Mouse (Mus musculus) testis, postnatal 10 days (tissue): ENCODE results near the gene Tmem229a.

Source experiments
- DNase-seq: peaks from one replicate; pipeline ENCODE4 v3.0.0; 2021; ENCODE audit warnings: low spot score

The Tmem229a gene

GRCm38 (mm10) chr6:24955946-24956585 is at the start of gene Tmem229a:
TSS of gene Tmem229a (minus strand) at chr6:24956297.
- peak; percentile 46 for DNase-seq

GRCm38 (mm10) chr6:24993754-24994153 is 37.7 kb upstream of the Tmem229a start:
- no peak for DNase-seq

- no peak for DNase-seq
Observed at GRCm38 (mm10) chr6:24989836-24990235, 33.7 kb upstream of the Tmem229a start.

GRCm38 (mm10) chr6:24976176-24976575 is 20.1 kb upstream of the Tmem229a start:
- DNase-seq, result no peak

GRCm38 (mm10) chr6:24968471-24969223 is 12.6 kb upstream of the Tmem229a start:
- no peak for DNase-seq

- no peak for DNase-seq
Observed at GRCm38 (mm10) chr6:24967726-24968125, 11.6 kb upstream of the Tmem229a start.

- no peak for DNase-seq
Observed at GRCm38 (mm10) chr6:24966010-24966682, 10.0 kb upstream of the Tmem229a start.

GRCm38 (mm10) chr6:24963754-24964153 is 7.7 kb upstream of the Tmem229a start:
- no peak for DNase-seq

GRCm38 (mm10) chr6:24956586-24956973 is 483 bp upstream of the Tmem229a start:
- DNase-seq, result no peak

- DNase-seq, result peak; percentile 54
Observed at GRCm38 (mm10) chr6:24955131-24955945, 759 bp downstream of the Tmem229a start.

GRCm38 (mm10) chr6:24954126-24954525 is 2.0 kb downstream of the Tmem229a start:
- DNase-seq, result no peak

- DNase-seq, result no peak
Observed at GRCm38 (mm10) chr6:24952341-24952740, 3.8 kb downstream of the Tmem229a start.

- no peak for DNase-seq
Observed at GRCm38 (mm10) chr6:24950669-24951068, 5.4 kb downstream of the Tmem229a start.

GRCm38 (mm10) chr6:24925076-24925785 is 30.9 kb downstream of the Tmem229a start:
- peak; percentile 39 for DNase-seq

GRCm38 (mm10) chr6:24913591-24913990 is 42.5 kb downstream of the Tmem229a start:
- DNase-seq, result no peak

- DNase-seq, result no peak
Observed at GRCm38 (mm10) chr6:24910728-24911105, 45.4 kb downstream of the Tmem229a start.

- no peak for DNase-seq
Observed at GRCm38 (mm10) chr6:24910016-24910727, 45.9 kb downstream of the Tmem229a start.

GRCm38 (mm10) chr6:24907824-24908223 is 48.3 kb downstream of the Tmem229a start:
- no peak for DNase-seq

GRCm38 (mm10) chr6:24905101-24905500 is 51.0 kb downstream of the Tmem229a start:
- DNase-seq, result no peak
